Mouse (Mus musculus): ENCODE data around the gene Xrn1.
"Not testable (repeated sequence)": the region's sequence is repeated elsewhere in the genome, so short reads cannot be mapped to it uniquely, and the experiment has no call there.

Gene Xrn1

GRCm38 (mm10) chr9:96054878-96055277, 100.3 kb downstream of the Xrn1 start:
- peak; percentile 23 for DNase-seq

GRCm38 (mm10) chr9:96056417-96057223, 102.1 kb downstream of the Xrn1 start:
- DNase-seq, result no peak

DNA sequence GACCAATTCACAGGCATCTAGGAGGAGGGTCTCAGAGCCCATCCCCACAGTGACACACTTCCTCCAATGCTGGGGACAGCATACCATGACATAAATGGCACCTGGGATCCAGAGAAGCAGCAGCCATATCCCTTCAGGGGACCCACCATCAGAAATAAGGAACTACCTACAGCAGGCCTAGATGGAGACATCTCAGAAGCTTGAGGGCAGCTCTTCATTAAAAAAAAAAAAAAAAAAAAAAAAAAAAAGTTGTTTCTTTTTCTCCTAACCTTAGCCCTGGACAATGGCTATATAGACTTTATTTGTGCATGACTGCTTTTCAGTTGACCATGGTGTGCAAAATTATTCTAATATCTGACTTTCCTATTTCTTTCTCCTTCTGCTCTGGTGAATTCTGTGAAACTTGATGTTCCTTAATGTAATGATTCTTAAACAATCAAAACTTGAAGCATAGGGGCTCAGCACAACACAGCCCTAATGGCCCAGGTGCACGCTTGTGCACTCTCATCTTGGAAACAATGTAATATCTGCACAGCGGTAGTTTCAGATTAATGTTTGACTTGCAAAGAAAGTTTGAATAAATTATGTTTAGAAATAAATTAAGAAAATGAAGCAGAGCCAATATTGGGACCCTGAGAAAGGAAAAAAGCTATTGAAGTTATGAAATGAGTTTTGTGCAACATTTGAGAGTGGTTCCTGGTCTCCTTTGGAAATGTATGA, 108.7 kb downstream of the Xrn1 start:
- no peak for DNase-seq

DNA sequence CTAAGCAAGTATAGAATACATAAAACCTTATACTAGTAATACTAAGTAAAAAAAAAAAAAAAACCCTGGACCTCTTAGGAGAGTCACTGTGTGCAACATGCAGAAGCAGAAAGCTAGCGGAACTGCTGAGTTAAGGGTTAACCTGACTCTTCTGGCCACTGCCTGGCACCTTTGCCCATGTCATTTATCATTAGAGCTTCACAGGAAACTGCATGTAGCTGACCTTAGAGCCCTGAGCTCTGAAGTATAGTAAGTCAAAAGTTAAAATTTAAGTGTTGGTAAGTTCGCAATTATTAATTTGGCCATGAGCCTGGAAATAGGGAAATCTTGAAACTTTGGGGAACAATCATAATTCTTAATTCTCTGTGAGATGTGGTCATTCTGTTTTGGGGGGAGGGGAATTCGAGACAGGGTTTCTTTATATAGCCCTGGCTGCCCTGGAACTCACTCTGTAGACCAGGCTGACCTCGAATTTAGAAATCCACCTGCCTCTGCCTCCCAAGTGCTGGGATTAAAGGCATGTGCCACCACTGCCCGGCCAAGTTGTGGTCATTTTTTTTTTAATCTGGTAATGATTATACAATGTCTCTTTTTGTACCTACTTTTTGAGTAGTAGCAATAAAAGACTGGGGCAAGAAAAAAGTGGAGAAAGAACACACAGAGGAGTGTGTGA, 109.4 kb downstream of the Xrn1 start:
- DNase-seq, result no peak

DNA sequence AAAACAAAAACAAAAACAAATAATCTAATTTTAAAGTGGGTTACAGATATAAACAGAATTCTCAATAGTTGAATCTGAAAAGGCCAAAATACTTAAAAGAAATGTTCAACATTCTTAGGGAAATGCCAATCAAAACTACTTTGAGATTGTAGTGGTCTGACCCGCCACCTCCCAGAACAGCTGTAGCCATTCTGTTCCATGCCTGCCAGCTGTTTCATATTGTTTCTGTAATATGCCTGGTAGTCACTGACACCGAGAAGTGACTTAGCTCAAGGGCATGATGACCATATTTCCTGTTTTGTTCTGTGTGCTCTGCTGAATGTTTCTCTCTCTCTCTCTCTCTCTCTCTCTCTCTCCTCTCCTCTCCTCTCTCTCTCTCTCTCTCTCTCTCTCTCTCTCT, 112.9 kb downstream of the Xrn1 start:
- DNase-seq, result no peak

DNA sequence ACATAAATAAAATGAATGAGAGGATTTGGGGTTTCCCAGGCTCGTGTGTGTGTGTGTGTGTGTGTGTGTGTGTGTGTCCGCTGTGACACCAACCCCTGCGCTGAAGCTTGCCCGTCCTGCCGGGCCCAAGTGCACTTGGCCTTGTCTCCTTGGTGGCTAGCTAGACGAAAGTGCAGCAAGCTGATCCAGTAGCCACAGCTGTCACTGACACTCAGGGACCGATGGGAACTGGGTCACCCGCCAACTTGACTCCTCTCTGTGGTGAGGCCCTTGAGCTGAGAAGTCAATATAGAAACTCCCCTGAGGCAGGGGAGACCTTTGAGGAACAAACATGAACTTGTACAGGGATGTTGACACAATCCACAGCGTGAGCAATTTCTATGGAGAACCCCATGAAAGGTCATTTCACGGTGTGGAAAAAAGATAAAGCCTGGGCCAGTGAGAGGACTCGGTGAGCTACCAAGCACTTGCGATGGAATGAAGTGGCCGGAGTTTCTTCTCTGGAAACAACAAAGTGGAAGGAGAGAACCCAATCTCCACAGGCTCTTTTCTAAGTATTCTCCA, 124.3 kb downstream of the Xrn1 start:
- DNase-seq, result no peak

GRCm38 (mm10) chr9:96085293-96085692, 130.7 kb downstream of the Xrn1 start:
- no peak for DNase-seq

- no peak for DNase-seq
These were observed 133.1 kb downstream of the Xrn1 start for GRCm38 (mm10) chr9:96087671-96088070.

DNA sequence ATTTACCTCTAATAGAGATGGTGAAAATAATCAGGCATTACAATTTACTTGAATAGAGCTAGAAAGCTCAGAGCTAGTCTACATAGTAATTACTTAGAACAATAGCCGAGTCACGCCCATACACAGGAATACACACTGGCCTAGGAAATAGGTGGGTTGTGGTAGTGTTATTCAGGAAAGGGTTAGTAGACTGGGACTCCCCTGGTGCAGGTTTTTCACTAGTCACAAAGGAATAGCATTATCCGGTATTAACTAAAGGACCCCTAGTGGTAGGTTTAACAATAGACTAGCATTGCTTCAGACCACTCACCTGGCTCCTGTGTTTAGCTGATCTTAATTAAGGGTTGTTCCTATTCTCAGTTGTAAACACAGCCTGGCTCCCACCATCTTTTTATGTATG, 133.9 kb downstream of the Xrn1 start:
- not testable (repeated sequence) for DNase-seq

DNA sequence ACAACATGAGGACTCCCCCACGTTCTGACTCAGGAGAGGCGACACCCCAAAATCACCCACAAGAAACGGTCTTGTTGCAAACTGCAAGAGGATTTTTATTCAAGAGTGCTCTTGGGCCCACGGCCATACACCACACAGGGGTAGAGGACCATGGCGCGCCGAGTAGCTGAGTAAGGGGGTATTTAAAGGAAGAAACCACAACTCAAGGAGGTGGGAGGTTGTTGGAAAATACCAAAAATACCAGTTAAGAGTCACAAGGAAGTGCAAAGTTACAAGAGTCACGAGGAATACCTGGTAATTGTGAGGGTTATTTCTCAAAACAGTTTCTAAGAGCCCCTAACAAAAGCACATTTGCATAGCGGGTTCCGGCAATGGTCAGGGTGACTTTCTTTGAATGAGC, 138.1 kb downstream of the Xrn1 start:
- not testable (repeated sequence) for DNase-seq

DNA sequence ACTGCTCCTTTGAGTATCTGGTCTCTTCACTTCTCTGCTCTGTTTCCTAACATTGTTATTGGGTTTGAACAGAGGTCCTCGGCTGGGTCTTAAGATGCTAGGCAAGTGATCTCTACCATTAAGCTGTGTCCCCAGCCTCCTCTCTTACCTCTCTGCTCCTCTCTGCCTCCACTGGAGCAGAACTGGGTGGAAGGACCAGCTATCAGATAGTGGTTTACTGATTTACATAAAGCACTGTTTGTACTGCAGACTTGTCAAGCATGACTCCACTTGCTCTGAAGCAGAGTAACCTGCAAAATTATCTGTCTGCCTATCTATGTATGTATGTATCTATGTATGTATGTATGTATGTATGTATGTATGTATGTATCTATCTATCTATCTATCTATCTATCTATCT, 138.7 kb downstream of the Xrn1 start:
- no peak for DNase-seq

DNA sequence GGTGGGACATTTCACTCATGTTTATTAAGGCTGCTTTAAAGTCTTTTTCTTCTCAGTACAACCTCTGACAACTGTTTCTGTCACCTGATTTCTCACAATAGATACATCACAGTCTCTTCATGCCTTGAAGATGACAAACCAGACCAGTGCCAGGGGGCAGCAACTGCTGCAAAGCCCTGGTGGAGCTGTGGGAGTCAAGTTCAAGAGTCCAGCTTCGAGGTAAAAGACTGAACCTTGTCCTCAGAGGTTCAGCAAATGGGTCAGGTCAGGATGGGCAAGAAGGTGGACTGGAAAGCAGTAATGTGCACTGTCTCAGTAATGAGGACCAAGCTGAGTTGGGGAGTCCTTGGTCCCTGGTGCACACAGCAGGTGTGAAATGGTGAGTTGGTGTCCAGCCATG, 139.8 kb downstream of the Xrn1 start:
- no peak for DNase-seq

GRCm38 (mm10) chr9:96095192-96095591, 140.6 kb downstream of the Xrn1 start:
- DNase-seq, result peak; percentile 9

DNA sequence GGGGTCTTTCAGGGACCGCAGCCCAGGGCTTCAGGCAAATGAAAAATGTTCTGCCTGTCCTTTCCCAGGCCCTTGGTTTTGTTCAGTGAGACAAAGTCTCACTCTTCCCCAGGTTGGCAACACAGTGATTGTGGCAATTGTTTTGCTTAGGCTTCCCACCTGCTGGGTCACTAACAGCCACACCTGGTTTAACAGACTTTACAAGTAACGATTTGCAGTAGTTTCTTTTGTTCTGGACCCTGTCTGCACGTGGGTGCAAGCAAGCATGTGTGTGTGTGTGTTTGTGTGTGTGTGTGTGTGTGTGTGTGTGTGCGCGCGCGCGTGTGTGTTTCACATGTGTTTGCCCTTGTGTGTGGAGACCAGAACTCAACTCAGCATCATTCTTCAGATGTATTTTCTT, 148.3 kb downstream of the Xrn1 start:
- DNase-seq, result no peak

Data from right cerebral cortex, postnatal 14 days (tissue).